Mouse (Mus musculus): Measurements from ENCODE around the gene Cd83. TPM values are rescaled to one million over a fixed set of nuclear protein-coding genes. Genes with fewer than 3 reads are reported as not detected.

Gene Cd83
- total RNA-seq (2017), result 81.4 and 89.3 TPM in 2 replicates

DNA sequence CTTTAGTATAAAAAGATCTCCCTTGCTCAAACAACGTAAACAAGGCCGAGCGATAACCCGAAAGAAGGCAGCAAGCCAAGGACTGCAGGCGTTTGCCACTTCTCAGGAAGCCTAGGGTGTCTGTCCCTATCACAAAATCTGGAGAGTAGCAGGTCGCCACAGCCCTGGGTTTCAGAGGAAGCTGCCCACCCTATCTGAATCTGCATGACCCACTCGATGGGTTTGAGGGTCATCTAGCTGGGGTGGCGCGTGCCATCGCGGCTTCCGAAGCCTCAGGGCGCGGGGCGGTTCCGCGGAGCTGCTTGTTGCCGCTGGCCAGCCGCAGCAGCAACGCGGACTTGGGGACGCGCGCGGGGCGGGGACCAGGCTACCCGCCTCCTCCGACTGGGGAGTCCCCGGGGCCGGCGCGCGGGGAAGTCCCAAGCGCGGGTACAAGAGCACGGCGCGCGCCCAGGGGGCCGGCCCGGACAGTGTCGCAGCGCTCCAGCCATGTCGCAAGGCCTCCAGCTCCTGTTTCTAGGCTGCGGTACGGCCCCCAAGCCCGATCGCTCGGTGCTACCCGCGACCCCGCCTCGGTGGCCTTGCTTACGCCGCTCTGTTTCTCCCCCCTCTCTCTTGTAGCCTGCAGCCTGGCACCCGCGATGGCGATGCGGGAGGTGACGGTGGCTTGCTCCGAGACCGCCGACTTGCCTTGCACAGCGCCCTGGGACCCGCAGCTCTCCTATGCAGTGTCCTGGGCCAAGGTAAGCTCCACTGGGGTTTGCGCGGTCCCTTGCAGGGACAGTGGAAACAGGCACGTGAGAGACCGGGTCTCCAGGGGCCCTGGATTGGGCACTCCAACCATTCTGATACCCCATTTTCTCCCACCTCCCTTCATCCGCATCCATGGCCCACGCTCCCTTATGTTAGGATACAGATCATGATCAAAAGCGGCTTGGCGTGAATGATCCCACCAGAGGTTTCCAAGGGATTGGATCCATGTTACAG is at the start of gene Cd83:
TSS of gene Cd83 (plus strand) at position 51 of the 987 bp plus-strand sequence.
- ATAC-seq (ENCODE audit: extremely low read depth, insufficient number of reproducible peaks, low FRiP score, poor library complexity, severe bottlenecking), result peak; percentile 21

DNA sequence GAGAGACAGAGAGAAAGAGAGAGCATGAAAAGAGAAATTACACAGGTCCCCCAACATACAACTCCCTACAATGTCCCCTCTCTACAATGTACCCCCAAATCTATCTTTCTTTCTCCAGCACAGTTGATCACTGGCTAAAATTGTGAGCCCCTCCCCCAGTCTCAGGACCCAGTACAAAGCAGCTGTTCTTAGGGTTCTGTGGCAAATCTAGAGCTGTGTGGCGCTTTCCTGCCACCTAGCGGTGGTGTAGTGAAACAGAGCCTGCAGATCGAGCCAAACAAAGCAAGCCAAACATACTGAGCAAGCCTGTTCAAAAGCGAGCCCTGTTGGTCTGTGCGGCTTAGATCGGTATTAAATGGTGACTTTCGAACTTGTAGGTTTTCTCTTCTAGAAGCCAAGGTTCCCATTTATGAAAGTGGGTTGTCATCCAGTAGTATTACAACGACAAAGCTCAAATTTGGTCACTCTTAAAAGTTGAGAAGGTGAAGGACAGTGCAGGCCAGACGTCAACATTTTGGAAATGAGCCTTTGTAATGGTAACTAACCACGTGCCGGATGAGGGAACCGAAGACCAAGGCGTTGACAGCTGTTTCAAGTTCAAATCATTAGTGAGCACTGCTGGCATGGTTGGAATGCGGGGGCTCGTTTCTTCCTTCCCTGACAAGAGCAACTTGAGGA is 44.8 kb upstream of the Cd83 start:
- ATAC-seq (ENCODE audit: extremely low read depth, insufficient number of reproducible peaks, low FRiP score, poor library complexity, severe bottlenecking), result peak; percentile 72; the same call in 1 of the 2 replicates

DNA sequence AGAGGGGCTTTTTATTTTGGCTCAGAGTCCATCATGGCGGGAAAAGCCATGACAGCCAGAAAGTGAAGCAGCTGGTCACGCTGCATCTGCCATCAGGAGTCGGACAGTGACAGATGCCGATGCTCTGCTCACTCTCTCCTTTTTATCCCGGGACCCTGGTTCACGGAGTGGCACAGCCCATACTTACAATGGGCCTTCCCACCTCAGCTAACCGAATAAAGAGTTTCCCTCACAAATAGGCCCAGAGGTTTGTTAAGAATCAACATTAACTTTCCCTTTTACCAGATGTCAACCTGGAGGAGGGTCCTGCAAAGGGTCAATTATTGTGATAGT is 44.3 kb upstream of the Cd83 start:
- no peak for ATAC-seq (ENCODE audit: extremely low read depth, insufficient number of reproducible peaks, low FRiP score, poor library complexity, severe bottlenecking)

DNA sequence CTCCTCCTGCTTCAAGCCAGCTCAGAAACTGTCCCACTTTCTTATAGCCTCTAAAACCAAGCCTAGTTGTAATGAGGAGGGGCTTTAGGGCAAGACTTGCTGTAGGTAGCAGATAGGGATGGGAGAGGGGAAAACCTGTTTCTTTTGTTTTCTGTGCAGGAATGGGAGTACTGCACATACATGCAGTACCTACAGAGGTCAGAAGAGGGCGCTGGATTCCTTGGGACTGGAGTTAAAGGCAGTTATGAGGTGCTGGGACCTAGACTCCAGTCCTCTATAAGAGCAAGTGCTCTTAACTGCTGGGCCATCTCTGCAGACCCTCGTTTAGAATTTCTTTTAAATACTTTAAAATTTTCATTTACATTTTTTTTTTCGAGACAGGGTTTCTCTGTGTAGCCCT is 41.9 kb upstream of the Cd83 start:
- ATAC-seq (ENCODE audit: extremely low read depth, insufficient number of reproducible peaks, low FRiP score, poor library complexity, severe bottlenecking), result no peak

DNA sequence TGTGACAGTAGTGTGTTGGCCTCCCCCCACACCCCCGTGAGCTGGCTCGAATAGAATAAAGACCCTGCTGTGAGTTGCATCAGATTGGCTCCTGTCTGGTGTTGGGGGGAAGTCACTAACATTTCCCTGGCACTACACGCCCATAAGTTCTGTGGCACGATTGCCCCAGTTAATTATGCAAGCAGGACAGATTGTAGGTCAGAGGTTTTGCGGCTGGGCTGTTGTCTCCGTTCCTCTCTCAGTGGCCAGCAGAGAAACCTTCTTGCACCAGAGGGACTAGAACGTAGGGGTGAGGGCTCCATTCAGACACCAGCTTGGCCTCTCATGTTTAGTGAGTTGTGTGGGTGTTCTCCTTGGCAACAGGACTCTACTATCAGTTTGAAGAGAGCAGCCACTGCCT is 40.3 kb upstream of the Cd83 start:
- ATAC-seq (ENCODE audit: extremely low read depth, insufficient number of reproducible peaks, low FRiP score, poor library complexity, severe bottlenecking), result no peak

DNA sequence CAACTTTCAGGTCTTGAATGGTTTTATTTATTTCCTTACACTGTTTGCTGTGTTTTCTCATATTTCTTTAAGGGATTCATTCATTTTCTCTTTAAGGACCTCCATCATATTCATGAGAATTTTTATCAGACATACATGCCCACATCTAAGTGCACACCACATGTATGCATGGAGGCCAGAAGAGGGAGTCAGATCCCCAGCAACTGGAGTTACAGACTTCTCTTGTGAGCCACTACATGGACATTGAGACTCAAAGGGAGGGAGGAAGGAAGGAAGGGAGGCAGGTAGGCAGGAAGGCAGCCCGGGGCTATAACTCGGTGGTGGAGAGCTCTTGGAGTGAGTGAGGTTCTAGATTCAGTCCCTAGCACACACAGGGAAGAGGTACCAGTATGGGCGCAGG is 34.3 kb upstream of the Cd83 start:
- ATAC-seq (ENCODE audit: extremely low read depth, insufficient number of reproducible peaks, low FRiP score, poor library complexity, severe bottlenecking), result peak; percentile 64; the same call in 1 of the 2 replicates

DNA sequence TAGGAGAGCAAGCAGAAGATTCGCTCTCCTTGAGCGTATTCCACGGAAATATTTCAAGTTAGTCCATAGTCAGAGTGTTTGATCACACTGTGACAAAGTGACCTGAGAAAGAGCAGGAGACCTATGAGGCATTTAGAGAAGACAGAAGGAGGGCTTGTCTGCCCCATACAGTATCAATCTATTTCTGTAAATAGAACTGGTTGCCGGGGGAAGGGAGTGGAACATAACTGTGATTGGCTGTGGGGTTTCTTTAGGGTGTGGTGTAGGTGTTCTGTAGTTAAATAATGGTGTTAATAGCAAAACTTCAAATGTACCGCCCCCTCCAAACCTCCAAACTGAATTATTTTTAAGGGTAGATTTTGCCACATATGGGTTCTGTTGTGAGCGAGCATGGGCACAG is 33.6 kb upstream of the Cd83 start:
- no peak for ATAC-seq (ENCODE audit: extremely low read depth, insufficient number of reproducible peaks, low FRiP score, poor library complexity, severe bottlenecking)

DNA sequence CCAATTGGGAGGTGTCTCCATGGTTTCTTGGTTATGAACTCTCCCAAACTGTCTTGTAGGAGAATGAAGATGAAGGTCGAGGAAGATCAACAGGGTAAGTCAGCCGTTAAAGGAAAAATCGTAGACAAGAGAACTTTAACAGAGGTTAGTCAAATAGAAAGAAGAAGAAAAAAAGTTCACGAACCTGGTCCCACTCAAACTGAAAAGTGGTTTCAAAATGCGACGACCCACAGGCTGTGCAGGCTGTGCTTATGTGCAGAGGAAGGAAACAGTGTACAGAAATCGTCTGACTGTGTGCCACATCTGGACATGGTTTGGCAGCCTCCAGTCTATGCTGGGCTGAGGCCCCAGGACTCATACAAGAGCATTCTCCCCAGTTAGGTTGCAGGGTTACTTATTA is 32.2 kb upstream of the Cd83 start:
- ATAC-seq (ENCODE audit: extremely low read depth, insufficient number of reproducible peaks, low FRiP score, poor library complexity, severe bottlenecking), result no peak

DNA sequence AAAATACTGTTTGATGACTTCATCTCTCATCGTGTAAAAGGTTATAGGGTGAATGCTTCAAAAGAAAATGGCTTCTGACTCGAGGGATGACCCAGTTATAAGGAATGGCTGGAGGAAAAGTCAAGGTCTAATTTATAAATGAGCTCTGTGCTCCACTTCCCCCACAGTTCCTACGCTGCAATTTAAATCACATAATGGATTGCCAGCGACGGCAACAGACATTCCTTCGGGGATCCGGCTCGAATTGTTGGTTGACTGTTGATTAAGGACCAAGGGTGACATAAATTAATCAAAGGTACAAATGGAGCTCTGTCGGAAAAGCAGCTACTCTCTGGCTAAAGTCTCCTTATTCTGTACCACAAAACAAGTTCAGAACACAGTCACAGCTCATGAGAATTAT is 30.9 kb upstream of the Cd83 start:
- no peak for ATAC-seq (ENCODE audit: extremely low read depth, insufficient number of reproducible peaks, low FRiP score, poor library complexity, severe bottlenecking)

DNA sequence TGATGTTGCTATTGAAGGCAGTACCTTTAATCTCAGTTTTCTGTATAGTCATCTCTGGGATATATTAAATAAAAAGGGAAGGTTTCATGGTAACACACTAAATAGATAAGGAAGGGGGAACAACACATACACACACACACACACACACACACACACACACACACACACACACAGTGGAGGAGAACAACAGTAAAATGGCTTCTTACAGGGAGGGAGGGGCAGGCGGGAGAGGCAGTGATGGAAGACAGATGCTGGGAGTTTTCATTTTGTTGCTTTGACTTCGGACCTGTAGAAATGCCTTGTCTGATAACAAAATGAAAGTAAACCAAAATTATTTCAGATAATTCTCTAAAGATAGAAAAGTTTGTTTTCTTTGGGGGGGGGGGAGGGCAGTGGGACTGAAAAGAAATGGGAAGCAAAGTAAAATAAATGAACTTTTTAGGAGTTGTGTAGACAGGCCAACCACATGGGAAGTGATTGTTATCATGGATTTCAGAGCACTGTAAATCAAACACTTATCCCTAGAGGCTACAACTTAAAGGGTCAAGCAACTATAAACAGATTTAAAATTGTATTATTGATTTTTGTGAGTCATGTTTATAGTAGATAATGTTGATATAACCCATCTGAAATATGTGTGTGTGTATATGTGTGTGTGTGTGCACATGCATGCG is 30.0 kb upstream of the Cd83 start:
- ATAC-seq (ENCODE audit: extremely low read depth, insufficient number of reproducible peaks, low FRiP score, poor library complexity, severe bottlenecking), result no peak

DNA sequence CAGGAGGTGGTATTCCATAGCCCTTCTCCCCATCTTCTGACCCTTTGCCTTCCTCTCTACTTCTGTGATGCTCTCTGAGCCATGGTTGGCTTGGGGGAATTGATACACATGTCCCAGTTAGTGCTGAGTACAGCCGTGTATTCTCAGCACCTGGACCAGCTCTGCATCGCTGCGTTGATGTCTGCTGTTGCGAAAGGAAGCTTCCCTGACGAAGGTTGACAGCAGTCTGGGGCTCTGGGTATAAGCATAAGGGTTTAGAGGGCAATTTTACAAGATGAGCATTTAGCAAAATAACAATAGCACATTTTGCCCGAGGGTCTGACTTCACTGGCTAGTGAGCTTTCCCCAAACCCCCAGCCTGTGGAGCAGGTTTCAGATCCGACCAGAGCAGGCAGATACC is 29.0 kb upstream of the Cd83 start:
- no peak for ATAC-seq (ENCODE audit: extremely low read depth, insufficient number of reproducible peaks, low FRiP score, poor library complexity, severe bottlenecking)

DNA sequence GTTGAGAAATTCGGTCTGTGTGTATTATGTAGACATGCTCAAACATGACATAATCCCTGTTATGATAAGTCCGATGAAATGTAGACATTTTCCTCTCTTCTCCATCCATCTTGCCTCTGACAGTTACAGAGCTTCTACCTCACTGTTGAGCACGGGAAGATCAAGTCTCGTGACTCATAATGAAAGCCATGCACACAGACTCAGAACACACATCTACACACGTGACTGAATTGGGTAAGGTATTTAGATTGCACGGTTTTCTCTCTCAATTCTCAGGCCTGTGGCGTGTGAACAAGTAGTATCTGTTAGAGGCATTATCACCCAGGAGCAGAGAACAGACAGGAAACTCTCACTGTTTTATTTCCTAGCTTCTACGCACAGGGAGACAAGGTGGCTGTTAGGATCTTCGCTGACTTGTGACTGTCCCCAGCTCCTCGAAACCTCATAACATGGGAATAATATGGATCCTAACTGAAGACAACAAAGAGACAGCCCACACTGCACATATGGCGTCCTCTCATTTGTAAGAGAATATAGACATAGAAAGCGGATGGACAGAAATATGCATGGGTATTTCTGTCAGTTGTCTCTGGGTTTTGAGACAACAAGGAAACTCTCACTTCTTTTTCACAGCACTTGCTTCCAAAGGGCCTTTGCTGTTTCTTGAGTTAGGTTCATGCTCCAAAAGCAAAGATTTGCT is 23.3 kb upstream of the Cd83 start:
- ATAC-seq (ENCODE audit: extremely low read depth, insufficient number of reproducible peaks, low FRiP score, poor library complexity, severe bottlenecking), result no peak

DNA sequence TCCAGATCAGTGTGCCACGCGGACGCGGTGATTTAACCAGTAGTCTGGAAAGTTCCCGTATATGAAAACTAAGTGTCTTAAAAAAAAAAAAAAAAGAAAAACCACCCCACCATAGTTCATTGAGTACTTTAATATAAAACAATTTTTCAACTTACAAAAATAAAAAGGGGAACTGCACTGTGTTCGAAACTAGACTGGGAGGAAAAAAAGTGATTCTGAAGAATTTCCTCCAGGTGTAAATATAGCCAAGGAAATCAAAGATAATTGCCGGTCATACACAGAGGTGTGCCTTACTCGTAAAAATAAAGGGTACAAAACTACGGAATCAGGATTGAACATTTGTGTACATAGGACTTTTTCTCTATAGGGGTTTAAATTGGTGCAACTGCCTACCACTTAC is 21.7 kb upstream of the Cd83 start:
- no peak for ATAC-seq (ENCODE audit: extremely low read depth, insufficient number of reproducible peaks, low FRiP score, poor library complexity, severe bottlenecking)

DNA sequence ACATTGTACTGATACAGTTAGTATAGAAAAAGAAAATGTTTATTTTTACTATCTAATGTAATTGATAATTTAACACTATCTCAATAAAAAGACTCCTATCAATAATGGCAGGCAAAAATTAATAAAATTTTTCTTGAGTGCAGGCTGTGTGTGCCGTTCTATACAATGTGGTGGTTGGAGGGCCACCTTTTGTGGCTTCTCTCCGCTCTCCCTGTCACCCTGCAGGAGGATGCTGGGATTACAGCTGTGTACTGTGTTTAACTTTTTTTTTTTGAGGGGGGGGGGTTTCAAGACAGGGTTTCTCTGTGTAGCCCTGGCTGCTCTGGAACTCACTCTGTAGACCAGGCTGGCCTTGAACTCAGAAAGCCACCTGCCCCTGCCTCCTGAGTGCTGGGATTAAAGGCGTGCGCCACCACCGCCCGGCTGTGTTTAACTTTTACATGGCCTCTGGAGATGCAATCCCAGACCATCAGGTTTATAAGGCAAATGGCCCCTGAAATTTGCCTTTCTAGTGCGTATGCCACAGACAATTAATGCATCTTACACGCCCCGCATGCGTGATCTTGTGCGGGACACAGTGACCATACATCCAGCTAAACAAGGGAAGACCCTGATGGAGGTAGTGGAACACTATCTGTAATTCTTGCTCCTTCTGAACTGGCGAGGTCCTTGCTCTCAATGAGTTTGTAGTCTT is 21.1 kb upstream of the Cd83 start:
- no peak for ATAC-seq (ENCODE audit: extremely low read depth, insufficient number of reproducible peaks, low FRiP score, poor library complexity, severe bottlenecking)

DNA sequence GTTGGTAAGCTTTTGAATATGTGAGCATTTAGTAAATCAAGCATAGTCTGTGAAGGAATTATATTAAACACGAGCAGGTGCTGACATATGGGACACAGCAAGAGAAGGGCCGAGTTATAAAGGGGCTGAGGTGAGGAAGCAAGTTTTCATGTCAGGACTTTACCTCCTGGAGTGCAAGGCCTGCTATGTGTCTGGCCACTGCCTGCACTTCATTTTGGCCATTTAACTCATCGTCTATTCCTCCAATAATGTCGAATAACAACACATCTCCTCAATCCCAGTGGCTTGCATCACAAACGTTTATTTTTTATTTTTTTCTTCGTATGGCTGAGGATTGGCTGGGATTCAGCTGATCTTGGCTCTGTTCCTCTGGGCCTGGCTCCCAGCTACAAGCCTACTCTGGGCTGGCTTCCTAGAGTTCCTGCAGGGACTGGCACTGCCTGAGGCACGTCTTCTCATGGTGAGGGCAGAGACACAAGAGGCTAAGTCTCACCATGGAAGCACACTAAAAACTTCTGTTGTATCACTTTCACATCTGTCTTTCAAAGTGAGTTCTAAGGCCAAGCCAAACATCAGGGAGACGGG is 20.5 kb upstream of the Cd83 start:
- ATAC-seq (ENCODE audit: extremely low read depth, insufficient number of reproducible peaks, low FRiP score, poor library complexity, severe bottlenecking), result no peak

DNA sequence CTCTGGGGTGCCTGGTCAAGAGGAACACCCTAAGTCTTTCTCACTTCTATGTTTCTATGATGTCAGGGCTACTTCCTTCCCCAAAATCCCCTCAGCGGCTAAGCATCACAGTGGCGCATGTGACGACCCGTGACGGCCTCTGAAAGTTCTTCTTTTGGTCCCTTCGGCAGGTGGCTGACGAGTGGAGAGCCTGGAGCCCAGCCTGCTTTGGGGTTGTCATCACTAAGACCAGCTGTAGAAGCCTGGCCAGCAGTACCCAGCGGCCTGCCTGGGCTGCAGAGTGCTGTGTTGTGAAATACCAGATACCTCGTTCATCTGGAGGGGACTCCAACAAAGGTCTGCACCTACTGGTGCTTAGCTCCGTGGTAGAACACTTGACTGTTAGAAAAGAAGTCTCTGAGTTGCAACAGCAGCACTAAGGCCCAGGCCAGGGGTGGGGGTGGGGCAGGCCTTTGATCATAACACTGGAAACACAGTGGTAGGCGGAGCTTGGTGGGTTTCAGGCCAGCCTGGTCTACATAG is 19.2 kb upstream of the Cd83 start:
- ATAC-seq (ENCODE audit: extremely low read depth, insufficient number of reproducible peaks, low FRiP score, poor library complexity, severe bottlenecking), result peak; percentile 78

DNA sequence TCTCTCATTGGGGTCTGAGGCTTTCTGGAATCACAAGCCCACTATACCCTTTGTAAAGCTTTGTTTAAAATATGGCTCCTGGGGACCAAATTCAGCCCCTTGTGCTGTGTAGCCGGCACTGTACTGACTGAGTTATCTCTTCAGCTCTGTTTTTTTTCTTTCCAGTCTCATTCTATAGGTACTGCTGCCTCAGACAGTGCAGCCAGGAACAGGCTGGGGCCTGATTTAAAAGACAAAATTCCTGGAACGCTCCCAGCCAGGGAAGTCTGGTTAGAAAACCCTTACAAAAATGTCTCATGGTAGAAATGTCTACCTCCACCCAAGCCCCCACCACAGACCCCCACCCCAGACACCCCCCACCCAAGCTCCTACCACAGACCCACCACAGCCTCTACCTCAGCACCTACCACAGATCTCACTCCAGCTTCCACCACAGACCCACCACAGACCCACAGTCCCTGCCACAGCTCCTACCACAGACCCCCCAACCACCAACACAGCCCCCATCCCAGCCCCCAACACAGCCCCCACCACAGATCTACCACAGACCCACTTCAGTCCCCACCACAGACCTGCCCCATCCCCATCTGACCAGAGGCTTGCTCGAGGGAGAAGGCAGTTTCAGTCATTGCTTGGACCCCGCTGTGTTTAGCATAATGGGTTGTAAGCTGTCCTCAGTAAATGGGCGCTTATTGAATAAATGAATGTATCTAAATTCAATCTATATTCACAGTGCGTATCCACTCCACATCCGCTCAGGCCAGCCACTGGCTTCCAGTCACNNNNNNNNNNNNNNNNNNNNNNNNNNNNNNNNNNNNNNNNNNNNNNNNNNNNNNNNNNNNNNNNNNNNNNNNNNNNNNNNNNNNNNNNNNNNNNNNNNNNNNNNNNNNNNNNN is 17.5 kb upstream of the Cd83 start:
- no peak for ATAC-seq (ENCODE audit: extremely low read depth, insufficient number of reproducible peaks, low FRiP score, poor library complexity, severe bottlenecking)

Measured in neutrophil, adult 5-6 weeks (primary cell).